Mouse (Mus musculus) G1E-ER4 (cell line): Measurements from ENCODE around the gene Cd55b. TPM values are rescaled to one million over a fixed set of nuclear protein-coding genes. Genes with fewer than 3 reads are reported as not detected.

Source experiments
- GATA1 ChIP-seq: IDR thresholded peaks from one replicate; pipeline ENCODE4 v1.8.0; 2012; ENCODE audit warnings: low read length, inconsistent platforms
- polyA plus RNA-seq: library from polyadenylated mRNA; stranded (reverse); fragments of >175 nt; gene quantifications from 2 replicates; pipeline ENCODE4 v1.2.3, GENCODE M21; 2012

Cd55b gene
- not detected in 2 replicates for polyA plus RNA-seq

GRCm38 (mm10) chr1:130422664-130423111 lies at the start of gene Cd55b:
Cd55b (minus strand) TSS chr1:130423009.
- TF ChIP-seq GATA1, result no peak

DNA sequence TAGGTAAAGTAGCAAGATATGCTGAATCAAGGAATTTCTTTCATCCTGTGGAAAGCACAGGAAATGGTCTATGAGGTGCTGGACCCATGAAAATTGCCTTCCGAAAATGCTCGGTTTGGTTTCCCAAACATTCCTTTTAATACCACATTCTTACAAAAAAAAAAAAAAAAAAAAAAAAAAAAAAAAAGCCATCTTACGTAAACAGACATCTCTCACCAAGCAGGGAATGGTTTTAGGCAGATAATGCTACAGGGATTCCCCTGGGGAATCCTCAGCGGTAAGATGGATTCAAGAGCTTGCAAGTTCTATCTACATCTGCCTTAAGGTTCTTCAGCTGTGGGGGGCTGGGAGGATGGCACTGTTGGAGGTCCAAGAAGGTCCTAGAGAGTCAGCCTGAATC lies 47.3 kb upstream of the Cd55b start:
- TF ChIP-seq GATA1, result no peak

DNA sequence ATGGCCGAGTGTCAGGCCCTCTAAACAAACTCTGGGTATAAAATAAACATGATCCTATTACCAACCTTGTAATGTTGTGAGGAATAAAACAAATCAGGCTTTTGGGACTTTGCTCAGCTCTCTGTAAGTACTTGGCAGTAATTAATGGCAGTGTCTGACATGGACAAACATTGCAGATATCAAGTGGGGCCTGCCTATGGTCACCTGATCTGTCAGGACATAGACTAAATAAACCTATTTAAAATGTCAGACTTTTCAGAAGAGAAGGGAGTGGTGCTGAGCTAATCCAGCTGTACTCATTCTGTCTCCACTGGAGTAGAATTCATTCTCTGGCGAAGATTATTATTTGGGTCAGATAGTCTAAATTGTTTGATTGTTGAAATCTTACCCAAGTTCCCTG lies 44.6 kb upstream of the Cd55b start:
- no peak for TF ChIP-seq GATA1

- no peak for TF ChIP-seq GATA1
Measured at GRCm38 (mm10) chr1:130464173-130464572, 41.4 kb upstream of the Cd55b start.

DNA sequence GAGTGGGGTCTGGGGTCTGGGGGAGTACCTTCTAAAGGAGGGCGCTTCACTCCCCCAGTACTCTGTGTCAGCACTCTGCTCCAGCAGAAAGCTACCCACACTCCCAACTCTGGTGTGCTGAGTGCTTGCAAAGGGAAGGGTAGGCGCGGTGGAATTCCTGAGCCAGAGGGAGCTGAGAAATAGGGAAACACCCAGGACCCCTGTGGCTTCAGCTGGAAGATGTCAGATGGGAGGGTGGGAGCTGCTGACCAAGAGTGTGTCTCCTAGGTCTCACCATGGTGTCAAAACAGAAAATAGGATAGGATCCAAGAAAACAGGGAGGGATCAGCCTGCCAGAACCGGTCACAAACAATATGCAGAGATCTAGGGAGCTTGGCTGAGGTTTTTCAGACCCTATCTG lies 40.1 kb upstream of the Cd55b start:
- TF ChIP-seq GATA1, result no peak

- TF ChIP-seq GATA1, result no peak
Measured at GRCm38 (mm10) chr1:130462084-130462861, 39.5 kb upstream of the Cd55b start, which contains the start of gene Cd55. Cd55 (minus strand) TSS chr1:130462744.

DNA sequence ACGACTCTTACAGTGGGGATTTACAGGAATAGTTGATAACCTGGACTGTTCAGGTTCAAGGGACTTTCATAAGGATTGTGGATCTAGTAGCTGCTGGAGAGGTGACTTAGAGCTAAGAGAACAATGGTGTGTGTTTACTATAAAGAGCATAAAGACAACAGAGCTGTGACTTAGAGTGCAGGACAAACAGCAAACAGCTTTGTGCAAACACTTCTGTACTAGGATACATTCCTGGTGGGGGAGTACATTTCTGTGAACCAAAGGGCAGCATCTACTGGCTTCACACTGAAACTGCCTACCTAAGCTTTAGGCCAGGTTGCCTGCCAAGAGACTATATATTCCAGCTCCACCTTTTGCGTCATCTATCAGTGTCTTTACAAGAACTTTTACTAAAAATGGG lies 32.3 kb upstream of the Cd55b start:
- TF ChIP-seq GATA1, result no peak

GRCm38 (mm10) chr1:130430920-130431319 lies 8.1 kb upstream of the Cd55b start:
- TF ChIP-seq GATA1, result no peak

DNA sequence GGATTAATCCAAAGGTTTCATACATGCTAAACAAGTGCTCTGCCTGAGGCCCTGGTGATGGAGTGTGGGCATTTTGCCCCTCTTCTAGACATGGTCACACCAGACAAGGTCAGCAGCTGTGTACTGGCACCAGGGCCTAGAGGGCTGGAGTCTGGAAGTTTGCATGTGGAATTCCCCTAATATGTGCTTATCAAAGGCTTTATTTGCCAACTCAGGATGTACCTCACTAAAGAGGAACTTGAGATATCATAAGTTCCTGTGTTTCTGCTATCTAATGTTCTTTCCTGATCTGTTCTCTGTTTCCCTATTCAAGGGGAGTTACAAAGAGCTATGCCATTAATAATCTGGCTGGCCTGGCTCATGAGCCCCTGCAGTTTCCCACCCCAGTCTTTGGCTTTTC lies 5.9 kb upstream of the Cd55b start:
- peak; percentile 33 for TF ChIP-seq GATA1

DNA sequence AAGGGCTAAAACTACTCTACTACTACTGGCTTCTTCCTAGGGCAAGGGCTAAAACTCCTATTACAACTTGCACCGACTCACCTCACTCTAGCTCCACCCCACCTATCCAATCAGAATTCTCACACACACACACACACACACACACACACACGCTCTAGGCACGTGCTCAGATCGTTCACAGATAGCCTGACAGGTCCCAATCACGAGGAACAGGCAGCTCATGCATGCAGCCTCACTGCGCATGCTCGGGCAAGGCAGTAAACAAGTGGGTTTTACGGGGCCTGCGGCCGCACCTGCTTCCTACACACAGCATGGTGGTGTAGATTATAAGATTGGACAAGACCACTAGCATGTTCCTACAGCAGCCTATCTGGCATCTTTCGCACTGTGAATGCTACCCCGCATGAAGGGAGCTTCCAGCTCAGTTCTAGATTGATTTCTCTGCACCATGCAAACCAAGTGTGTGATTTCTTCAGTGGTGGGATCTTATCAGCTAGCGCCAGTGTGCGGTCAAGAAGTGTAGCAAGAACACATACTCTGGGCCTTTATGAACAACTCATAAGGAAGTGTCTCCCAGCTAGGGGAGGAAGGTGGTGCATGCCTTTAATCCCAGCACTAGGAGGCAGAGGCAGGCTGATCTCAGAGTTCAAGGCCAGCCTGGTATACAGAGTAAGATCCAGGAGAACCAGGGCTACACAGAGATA lies 44.9 kb downstream of the Cd55b start:
- peak; percentile 44 for TF ChIP-seq GATA1

DNA sequence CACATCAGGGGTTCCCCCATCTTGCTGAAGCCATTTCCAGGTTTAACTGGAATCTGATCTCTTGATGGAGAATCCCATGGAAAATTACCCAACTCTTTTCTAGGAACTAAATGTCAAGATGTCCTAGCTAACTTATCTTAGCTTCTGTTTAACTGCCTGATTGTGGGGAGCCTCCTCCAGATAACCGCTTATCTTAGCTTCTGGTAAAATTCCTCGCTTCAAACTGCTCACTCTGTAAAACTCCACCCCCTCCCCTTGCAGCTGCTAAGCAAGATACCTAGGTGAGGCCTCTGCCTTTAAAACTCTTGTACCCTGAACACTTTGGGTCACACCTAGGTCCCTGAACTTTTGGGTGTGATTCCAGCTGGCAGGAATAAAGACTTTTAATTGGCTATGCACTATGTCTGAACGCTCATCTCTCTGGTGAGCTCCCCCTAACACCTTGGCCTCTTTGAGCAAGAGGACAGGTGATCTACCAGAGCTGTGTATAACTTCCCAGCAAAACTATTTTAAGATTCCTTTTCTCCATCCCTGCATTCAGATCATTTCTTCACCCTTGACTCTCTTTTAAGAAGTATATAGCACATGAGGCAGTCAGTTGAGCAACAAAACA lies 48.5 kb downstream of the Cd55b start:
- TF ChIP-seq GATA1, result peak; percentile 88

DNA sequence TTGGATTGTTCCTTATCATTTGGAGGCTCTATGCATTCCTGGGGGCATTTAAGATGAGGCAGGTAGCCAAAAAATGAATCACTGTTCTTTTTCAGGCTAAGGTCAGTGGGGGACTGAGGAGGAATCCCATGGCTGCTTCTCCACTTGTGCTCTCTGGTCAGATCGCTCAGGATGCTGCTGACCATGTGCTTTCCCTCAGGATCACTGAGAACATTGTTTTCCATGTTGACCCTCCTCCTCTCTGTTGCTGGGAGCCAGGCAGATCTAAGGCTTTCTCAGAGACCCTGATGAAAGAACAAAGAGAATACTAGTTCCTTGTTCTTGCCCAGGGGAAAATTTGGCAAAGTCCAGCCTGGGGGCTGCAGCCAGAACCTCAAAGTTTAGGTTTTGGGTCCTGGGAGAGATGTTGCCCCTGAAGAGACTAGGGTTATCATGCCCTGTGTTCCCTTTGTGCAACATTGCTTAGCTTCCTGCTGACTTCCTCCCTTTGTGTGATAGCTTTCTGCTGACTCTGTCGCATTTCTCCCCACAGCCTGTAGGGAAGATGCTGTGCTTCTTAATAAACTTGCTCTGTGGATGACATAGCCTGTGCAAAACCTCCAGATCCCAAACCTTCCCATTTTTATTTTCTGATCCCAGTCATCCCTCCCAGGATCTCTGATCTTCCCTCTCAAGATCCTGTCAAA lies 49.3 kb downstream of the Cd55b start:
- no peak for TF ChIP-seq GATA1

GRCm38 (mm10) chr1:130371895-130372528 lies 50.8 kb downstream of the Cd55b start:
- no peak for TF ChIP-seq GATA1

GRCm38 (mm10) chr1:130371291-130371690 lies 51.5 kb downstream of the Cd55b start:
- no peak for TF ChIP-seq GATA1

GRCm38 (mm10) chr1:130350077-130350635 lies 72.7 kb downstream of the Cd55b start:
- no peak for TF ChIP-seq GATA1
